Mouse (Mus musculus) embryo, embryonic 11.5 days (tissue): ENCODE measurements around the gene Gnat1.

Experiments
- DNase-seq: peaks from one replicate; pipeline ENCODE4 v3.0.0-alpha.2; 2012; ENCODE audit warnings: low read depth, low spot score

The Gnat1 gene

DNA sequence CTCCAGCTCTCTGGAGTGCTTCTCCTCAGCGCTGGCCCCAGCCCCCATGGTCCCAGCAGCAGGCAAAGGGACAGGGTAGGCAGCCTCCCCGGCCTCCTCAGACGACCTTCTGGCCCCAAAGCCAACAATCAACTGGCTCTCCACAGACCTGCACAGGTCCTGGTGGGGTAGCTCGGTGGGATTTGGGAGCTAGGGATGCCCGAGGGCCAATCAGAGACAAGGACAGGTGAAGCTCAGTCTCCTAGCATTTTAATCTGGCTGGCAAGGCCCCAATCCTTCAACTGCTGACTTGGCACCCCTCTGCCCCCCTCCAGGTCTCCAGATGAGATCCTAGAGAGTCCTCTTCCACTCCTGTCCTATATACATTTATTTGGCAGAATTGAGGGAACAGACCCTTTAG lies at the start of gene Gnat1:
Gnat1 (minus strand) TSS at position 212 of the 400 bp plus-strand sequence.
- no peak for DNase-seq

DNA sequence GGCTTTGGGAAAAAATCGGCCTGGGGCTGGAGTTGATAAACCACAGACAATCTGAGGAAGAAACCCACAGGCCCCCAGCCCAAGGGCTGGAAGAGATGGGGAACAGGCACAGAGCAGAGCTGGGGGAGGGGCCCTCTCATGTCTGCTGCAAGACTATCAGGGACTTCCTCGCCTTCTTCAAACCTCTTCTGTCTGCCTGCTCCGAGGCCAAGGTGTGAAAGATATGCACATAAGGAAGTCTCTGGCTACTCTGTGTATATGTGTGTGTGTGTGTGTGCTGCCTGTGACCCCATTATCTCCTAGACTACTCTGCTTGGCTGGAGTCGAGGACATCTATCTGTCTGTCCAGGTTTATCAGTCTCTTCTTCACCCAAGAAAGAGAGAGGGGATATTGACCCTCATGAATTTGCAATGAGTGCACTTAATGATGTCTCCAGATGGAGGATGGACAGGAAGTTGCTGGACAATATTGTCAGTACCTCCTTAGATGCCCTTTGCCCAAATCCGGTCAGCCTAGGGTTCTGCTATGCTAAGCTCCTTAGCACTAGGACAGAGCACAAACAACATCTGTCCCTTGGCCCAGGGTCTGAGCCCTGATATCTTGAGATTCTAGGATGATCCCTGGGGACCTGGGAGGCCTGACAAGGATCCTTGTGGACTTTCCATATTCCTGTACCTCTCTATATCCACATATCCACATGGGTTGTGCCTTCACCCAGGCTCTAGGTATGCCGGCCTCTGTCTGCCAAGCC lies 49.6 kb upstream of the Gnat1 start:
- DNase-seq: no peak

DNA sequence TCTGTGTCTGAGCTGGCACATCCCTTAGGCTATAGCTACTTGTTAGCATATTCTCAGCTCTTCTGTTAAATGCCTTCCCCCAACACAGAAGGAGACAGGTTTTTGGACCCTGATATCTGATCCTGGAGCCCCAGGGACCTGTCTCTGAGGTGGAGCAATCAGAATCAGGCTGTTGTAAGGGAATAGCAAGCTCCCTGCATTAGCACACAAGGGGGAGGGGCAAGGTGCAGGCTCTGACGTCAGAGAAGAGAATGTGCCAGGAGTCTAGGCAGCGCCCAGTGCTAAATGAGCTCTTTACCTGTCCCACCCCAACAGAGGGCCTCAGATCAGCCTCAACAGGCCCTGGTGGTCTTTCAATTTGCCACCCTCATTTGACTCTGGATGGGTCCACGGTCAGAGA lies 47.5 kb upstream of the Gnat1 start:
- DNase-seq: no peak

DNA sequence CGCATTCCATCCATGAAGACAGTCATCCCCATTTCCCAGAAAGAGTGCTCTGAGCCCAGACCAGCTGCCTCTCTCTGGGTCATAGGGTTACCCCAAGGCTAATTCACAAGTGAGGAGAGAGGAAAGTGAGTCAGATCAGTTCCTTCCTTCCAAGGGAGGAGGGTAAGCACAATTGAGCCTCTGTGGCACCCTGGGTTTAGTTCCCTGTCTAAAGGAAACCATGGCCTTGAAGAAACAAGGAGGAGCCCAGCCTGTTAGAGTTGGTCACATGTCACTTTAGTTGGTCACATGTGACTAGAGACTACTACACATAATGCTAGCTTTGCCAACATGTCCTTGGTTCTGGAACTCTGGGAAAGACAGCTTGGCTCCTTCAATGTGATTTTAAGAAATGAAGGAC lies 45.3 kb upstream of the Gnat1 start:
- DNase-seq: no peak

DNA sequence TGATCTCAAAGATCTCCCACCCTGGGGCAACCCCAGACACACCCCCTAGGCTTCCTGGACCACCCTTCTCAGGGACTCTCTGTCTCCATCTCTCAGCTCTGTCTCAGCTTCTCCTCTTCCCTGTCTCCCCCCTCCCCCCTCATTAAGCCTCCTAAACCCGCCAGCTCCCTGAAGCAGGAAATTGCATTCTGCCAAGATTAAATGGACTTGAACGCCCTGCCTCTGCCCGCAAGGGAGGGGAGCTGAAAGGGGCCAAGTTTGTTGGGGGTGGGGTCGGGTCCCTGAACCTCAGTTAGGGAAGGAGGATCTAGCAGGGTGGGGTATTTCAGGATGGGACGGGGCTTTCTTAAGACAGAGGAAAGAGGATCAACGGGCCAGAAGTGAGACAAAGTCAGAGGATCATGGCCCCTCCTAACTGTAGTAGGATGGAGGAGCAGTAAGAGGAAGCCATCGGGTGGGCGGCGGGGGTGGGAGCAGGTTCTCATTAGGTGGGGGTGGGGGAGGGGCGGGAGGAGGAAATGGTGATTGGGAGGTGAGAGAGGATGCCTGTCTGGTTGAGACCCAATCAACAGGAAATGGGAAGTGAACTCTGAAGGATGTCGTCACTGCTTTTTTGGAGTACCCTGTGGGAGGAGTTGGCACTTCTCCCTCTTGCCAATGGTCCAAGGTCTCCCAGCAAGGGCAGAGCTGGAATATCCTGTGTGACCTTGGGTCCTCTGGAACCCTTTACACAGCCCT lies 44.5 kb upstream of the Gnat1 start:
- DNase-seq: no peak

DNA sequence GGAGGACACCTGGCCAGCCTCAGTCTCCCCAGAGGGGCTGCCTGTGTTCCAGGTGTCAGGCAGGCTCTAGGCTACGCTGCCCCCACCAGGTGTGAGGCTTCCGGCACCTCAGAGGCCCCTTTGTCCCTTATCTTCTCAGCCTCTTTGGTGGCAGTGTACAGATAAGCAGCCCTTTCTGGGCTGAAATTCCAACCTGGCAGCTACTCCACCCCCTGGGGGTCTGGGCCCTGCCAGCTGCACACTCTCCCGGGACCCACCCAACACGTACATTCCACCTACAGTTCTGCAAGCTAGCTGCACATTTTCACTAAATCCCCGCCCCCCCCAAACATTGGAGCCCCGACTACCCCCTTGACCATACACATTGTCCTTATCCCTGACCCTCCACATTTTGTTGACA lies 43.8 kb upstream of the Gnat1 start:
- DNase-seq: no peak

DNA sequence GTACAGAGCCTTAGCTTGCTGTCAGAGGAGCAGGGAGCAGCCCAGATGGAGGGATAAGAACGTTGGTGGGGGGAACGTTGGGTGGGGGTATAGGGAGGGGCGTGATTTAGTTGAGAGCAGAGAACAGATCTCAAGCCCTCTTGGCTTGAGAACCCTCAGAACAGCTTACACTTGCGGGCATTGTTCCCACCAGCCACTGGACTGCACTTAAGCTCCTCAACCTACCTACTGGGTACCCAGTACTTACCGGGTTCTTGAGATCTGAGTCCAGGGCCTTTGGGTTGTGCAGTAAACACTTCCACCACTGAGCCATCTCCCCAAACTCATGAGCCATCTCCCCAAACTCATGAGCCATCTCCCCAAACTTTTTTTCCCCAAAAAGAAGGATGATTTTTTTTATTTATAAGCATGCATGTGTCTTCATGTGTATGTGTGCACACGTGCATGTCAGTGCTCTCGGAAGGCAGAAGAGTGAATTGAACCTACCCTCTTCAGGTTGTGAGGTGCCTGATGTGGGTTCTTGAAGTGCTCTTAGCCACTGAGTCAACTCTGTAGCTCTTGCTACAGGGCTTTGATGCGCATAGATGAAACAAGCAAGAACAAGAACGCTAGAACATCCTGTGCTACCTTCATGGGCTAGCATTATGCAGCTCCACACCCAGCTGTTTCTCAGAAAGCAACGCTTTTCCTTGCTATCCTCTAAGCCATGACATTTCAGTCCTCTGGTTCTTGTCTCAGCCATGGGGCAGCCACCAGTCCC lies 39.4 kb upstream of the Gnat1 start:
- no peak for DNase-seq

DNA sequence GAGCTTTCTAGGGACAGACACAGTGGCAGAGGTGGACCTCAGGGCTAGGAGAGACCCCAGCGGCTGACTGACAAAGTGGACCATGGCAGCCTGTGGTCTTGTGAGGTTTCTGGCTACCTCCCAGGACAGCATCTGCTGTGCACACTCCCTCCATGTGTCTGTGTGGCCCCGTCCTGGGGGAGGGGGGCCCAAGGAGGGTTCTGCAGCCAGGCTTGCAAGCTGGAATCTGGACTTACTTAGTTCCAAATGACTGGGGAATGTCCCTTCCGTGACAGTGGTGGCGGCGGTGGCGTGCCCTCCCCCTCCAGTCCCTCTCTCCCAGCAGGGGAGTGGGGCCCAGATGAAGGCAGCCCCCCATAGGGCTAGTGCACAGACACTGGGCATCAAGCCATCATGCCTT lies 37.4 kb upstream of the Gnat1 start:
- no peak for DNase-seq

DNA sequence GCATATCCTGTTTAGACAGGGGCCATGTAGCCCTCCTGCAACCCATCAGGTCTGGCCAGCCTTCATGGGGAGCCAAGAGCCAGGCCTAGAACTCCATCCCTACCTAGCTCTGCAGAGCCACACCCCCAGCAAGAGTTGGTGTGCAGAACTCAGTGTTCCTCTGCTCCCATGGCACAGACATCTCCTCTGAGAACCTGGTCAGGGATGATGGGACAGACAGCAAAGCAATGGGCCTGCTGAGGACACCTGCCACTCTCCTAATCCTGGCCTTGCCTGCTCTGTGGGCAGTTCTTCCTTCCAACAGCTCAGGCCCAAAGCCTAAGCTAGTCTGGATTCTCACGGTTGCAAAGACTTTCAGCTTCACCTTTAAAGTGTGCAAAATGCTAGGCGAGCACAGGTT lies 36.1 kb upstream of the Gnat1 start:
- DNase-seq: no peak

DNA sequence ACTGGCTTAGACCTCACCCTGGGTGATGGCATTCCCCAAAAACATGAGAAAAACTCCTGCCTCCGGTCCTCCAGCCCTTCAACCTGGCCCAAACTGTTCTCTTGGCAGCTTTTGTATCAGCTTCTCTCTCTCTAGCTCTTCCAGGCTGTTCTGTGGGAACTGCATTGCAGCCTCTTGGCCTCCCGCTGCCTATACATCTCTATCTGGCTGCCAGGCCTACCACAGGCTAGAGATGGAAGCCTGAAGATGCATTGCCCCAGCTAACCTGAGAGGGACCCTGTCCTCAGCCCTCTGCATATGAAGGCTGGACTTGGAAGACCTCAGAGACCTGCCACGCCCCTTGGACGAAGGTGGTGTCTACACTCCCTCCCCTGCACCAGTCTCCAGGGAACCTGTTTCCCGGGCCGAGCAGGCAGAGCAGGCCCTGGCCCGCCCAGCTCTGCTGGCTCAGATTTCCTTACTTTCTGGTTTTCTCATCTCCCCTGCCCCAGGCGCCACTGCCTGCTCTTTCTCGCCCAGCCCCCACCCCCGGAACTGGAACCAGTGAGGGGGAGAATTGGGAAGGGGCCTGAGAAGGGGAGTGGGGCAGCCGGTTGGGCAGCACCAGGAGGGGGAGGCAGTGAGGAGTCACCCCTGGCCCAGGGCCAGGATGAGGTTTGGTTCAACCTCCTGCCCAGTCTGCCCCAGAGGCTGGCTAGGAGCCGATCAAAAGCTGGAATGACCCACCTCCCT lies 34.9 kb upstream of the Gnat1 start:
- no peak for DNase-seq

DNA sequence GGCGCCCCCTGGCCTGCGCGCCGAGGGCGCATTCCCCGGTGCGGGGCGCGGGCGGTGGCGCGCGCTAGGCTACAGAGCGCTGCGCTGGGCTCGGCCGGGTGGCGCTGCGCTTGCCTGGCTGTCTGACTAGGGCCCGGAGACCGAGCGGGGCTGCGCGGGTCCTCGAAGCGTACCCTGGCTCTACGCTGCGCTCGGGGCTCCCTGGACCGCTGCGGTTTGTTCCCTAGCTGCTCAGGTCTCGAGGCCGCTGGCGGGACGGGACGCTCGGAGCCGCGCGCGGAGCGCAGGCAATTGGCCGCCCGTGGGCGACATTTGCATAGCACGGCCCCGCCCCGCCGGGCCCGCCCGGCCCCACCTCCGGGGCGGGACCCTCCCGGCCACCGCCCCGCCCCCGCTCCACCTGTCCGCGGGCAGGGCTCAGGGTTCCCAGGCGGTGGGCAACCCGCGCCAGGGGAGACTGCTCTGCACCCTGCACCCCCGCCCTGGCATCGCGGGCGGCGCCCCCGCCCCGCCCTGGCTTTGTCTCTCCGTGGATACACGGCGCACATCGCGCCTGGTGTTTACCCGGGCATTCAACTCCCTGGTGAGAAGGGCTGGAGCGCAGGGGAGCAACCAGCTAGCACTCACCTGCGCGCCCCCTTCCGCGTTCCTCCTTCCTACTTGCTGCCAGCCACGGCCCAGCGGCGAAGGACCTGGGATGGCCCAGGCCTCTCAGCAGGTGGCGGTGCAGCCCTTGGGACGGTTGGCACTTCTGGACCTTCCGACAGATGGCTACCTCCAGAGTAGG lies 30.4 kb upstream of the Gnat1 start, which contains the start of gene Sema3f:
Sema3f (minus strand) TSS at position 779 of the 787 bp plus-strand sequence.
- DNase-seq: peak; percentile 74

DNA sequence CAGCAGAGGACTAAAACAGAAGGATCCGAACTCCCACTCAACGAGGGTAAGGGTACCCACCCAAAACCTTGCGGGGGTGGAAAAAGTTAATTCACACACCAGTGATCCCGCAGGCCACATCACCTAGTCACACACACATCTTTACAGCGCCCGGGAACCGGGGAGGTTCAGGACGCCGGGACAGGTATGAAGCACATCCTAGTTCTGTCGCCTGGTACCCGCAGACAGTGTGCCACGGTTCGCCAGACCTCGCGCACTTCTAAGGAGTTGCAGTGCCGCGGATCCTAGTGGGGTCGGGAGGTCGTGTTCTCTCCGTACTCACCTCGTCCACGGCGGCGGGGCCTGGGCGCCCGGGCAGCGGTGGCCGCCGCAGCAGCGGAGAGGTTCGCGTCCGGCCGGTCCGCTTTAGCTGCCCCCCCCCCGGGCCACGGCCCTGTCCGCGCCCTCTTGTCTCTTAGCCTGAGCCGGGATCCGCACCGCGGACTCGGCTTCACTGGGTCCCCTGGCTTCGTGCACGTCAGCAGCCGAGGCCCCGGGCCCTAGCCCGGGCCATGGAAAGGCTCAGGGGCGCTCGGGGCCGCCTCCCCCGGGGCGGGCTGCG lies 29.7 kb upstream of the Gnat1 start:
- no peak for DNase-seq

DNA sequence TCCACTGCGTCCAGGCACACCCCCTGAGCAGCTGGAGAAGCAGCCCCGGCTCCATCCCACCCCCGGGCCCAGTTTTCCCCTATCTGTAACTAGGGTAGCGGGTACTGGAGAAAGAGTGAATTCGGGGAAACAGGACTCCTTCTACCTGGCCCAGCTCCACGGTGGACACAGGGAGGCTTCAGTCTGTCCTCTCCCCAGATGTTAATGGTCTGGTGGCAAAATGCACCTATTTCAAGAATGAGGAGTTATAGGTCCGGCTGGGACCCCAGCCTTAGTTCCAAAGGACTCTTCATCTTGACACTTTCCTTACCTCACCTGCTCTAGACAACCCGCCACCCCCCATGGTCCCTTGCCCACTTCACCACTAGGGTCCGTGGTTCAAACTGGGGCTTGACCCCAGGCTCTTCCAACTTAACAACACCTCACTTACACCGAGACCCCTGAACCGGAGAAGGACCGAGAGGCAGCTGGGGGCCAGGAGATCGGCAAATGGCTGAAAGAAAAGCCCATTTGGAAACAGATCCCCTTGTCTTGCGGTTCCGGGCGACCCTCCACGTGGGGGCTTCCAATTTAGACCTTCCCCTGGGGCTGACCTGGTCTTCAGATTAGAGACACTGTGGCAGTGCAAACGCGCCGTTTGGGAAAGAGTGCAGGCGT lies 29.1 kb upstream of the Gnat1 start:
- no peak for DNase-seq

DNA sequence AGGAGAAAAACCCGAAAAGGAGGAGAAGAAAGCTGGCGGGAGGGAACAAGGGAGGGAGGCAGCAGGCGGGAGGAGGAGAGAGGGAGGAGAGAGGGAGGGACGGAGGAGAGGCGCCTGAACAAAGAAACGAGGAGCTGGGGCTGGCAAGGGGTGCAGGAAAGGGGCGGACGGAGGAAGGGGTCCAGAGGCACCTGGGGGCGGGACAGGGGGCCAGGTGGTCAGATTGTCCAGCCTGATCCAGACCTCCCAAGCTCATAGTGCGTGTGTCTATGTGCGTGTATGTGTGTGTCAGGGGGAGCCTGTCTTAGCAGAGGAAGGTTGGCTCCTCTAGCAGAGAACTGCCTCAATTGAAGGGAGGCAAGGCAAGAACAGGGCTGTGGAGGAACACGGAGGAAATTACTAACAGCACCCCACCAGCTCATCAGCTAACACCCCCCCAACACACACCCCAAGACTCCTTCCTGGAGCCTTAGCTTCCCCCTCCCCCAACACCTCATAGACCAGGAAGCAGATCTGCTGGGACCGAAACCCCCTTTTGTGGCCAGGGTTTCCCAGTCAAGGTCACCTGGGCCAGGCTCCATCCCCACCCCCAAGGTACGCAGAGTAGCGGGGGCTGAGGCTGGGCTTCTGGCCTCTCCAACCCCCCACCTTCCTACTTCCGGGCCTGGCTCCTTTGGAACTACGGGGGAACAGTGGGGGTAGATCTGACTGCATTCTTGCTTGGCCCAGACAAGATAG lies 28.4 kb upstream of the Gnat1 start:
- no peak for DNase-seq

DNA sequence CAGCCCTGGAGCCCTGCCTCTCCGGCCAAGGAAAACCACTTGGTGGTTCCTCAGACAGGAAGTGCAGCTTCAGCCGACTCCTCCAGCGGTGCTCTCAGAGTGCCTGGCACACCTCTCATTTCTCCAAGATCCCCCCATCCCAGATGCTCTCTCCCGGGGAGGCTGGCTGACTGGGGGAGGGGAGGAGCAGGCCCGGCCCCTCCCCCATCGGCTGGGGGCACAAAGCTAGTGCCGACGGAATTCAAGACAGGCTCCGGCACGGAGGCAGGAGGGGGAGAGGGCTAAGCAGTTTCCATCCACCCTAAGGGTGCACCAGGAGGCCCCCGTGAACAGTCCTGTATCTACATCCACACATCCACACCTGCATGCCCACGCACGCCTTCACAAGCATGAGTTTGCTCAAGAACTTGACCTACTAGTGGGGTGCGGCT lies 27.3 kb upstream of the Gnat1 start:
- no peak for DNase-seq

DNA sequence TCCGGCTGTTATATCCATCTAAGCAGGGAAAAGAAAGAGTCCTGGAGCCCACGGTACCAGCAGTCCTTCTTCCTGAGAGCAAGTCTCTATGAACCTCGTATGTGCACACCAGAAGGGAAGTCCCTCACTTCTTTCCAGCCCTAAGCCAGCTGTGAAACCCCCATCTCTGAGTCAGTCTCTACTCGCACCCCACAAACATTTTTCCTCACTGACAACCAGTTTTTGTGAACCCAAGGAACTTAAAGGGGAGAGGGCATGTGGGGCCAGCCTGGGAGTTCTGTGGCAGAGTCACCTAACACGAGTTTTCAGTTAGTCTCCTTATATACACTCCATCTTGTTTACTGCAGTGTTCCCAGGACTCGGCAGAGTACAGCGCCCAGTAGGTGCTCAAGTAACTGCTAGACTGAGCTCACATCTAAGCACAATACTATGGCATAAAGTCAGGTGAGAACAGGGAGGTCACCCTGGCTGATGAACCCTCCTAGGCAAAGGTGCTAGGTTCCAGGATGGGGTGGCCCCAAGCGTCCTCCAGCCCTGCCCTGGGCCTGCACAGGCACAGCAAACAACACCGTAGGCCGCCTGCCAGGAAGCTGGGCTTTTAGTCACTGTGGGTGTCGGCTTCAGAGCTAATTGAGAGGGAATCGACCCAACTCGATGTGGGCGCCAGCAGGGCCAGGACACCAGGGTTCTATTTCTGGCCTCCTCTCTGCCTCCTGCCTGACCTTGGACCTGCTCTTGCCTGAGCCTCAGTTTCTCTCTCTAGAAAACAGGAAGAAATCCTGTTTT lies 24.0 kb upstream of the Gnat1 start:
- DNase-seq: no peak

DNA sequence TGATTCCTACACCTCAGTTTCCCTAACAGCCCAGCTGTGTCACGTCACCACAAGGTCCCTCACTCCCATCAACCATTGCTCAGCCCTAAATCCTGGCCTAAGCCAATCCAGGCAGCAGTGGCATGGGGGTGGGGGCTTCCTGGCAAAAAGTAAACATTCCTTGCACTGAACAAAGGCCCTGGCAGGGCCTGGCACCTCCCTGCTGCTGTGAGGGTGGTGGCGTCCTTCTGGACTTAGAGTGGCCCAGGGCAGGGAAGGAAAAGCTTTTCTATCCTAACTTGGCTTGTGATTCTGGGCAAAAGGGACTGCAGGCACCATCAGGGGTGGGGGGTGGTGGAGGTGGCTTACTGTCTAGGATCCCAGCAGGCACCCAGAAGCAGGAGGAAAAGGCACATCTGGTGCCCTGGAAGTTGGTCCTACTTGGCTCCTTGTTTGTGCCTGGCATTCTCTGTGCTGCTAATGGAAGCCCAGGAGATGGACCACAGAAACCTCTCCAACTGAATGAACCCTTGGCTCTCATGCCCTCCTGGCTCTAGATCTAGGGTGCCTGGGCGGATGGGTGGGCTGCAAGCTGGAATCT lies 23.2 kb upstream of the Gnat1 start:
- no peak for DNase-seq

DNA sequence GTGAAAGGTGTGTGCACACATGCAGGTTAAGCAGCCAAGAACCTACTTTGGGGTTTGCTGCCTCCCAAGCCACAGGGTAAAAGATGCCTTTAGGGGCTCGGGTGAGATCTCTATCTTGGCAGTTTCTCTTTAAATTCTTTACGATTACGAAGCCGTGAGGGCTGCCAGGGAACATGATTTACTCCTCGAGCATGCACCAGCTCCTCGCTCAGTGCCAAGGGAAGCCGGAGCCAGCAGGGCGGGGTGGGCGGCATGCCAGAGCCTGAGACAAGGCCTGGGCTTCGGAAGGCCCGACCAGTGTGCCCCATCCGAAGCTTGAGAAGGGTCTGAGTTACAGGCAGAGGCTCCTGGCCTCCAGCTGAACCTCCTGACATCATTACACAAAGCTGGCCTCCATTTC lies 22.1 kb upstream of the Gnat1 start:
- no peak for DNase-seq
